Mouse (Mus musculus): ENCODE results near the gene Insm1.

The Insm1 gene

GRCm38 (mm10) chr2:146223176-146223905, 1.6 kb downstream of the Insm1 start:
- in situ Hi-C loops (cut with MboI, MseI): loop anchor here in 1 of 2 experiments (10.0 kb wide), 1 partner anchor 611 kb away; no protein-coding TSS in a partner anchor

- in situ Hi-C loops (cut with MboI, MseI): loop anchor here in 1 of 2 experiments (10.0 kb wide), 1 partner anchor 611 kb away; no protein-coding TSS in a partner anchor
Observed at GRCm38 (mm10) chr2:146224141-146224540, 2.4 kb downstream of the Insm1 start.

- in situ Hi-C loops (cut with MboI, MseI): loop anchor here in 1 of 2 experiments (10.0 kb wide), 1 partner anchor 609 kb away; no protein-coding TSS in a partner anchor
Observed at GRCm38 (mm10) chr2:146225818-146226217, 4.1 kb downstream of the Insm1 start.

GRCm38 (mm10) chr2:146226484-146226883, 4.8 kb downstream of the Insm1 start:
- in situ Hi-C loops (cut with MboI, MseI): loop anchor here in 1 of 2 experiments (10.0 kb wide), 1 partner anchor 608 kb away; no protein-coding TSS in a partner anchor

- in situ Hi-C loops (cut with MboI, MseI): loop anchor here in 1 of 2 experiments (10.0 kb wide), 1 partner anchor 607 kb away; no protein-coding TSS in a partner anchor
Observed at GRCm38 (mm10) chr2:146227646-146228045, 5.9 kb downstream of the Insm1 start.

GRCm38 (mm10) chr2:146228435-146228834, 6.7 kb downstream of the Insm1 start:
- in situ Hi-C loops (cut with MboI, MseI): loop anchor here in 1 of 2 experiments (10.0 kb wide), 1 partner anchor 606 kb away; no protein-coding TSS in a partner anchor

- in situ Hi-C loops (cut with MboI, MseI): no loop called here
Observed at GRCm38 (mm10) chr2:146231485-146231884, 9.8 kb downstream of the Insm1 start.

GRCm38 (mm10) chr2:146239196-146239747, 17.6 kb downstream of the Insm1 start:
- in situ Hi-C loops (cut with MboI, MseI): no loop called here

GRCm38 (mm10) chr2:146244049-146244448, 22.3 kb downstream of the Insm1 start:
- in situ Hi-C loops (cut with MboI, MseI): no loop called here

- in situ Hi-C loops (cut with MboI, MseI): no loop called here
Observed at GRCm38 (mm10) chr2:146245401-146245800, 23.7 kb downstream of the Insm1 start.

GRCm38 (mm10) chr2:146246409-146247075, 24.8 kb downstream of the Insm1 start:
- in situ Hi-C loops (cut with MboI, MseI): no loop called here

GRCm38 (mm10) chr2:146247576-146247975, 25.9 kb downstream of the Insm1 start:
- in situ Hi-C loops (cut with MboI, MseI): no loop called here

GRCm38 (mm10) chr2:146249033-146249432, 27.3 kb downstream of the Insm1 start:
- in situ Hi-C loops (cut with MboI, MseI): no loop called here

GRCm38 (mm10) chr2:146250236-146250904, 28.6 kb downstream of the Insm1 start:
- in situ Hi-C loops (cut with MboI, MseI): no loop called here

- in situ Hi-C loops (cut with MboI, MseI): no loop called here
Observed at GRCm38 (mm10) chr2:146254387-146254786, 32.7 kb downstream of the Insm1 start.

GRCm38 (mm10) chr2:146255636-146256035, 33.9 kb downstream of the Insm1 start:
- in situ Hi-C loops (cut with MboI, MseI): no loop called here

- in situ Hi-C loops (cut with MboI, MseI): no loop called here
Observed at GRCm38 (mm10) chr2:146256321-146256875, 34.7 kb downstream of the Insm1 start.

- in situ Hi-C loops (cut with MboI, MseI): no loop called here
Observed at GRCm38 (mm10) chr2:146257037-146257436, 35.3 kb downstream of the Insm1 start.

- in situ Hi-C loops (cut with MboI, MseI): no loop called here
Observed at GRCm38 (mm10) chr2:146257609-146258008, 35.9 kb downstream of the Insm1 start.

- in situ Hi-C loops (cut with MboI, MseI): no loop called here
Observed at GRCm38 (mm10) chr2:146258736-146259469, 37.2 kb downstream of the Insm1 start.
